Mouse (Mus musculus) fat pad, adult 2 months (tissue): Measurements from ENCODE around the gene Sept1.

Source experiments
- DNase-seq: peaks from one replicate; pipeline ENCODE4 v3.0.0-alpha.2; 2011; ENCODE audit warnings: low read depth, low spot score; ENCODE audit errors: extremely low read depth

Gene Sept1

DNA sequence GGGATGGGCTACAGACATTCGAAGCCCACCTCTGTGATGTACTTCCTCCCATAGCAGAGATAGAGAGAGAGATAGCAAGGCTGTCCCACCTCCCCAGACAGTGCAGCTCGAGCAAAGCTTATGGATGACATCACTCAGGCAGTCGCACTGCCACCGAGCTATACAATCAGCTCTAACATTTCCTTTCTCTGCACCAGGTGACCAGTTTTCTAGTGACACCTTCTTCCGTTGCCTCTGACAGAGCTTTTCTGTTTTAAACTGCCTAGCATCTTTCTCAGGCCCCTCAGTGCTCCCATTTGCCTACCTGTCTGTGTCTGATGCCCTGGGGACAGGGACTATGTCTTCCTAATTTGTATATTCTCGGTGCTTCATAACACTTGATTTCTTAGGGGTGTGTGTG is 12.5 kb downstream of the Sept1 start:
- DNase-seq = no peak

DNA sequence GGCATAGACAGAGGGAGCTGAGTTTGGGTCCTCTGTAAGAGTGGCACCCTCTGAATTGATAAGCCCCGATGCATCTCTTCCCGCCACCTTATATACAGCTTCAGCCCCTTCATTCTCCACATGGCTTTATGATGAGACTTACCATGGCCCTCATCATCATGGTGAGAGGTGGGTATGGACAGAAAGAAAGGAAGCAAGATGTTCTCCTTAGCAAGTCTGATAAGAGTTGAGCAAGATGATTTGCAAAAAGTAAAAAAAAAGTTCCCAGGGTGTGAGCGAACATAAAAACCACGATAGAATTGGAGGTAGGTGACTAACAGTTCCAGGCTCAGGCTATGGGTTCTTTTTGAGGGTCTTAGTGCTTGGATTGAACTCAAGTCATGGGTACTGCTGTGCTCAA is 14.3 kb downstream of the Sept1 start:
- DNase-seq = no peak

DNA sequence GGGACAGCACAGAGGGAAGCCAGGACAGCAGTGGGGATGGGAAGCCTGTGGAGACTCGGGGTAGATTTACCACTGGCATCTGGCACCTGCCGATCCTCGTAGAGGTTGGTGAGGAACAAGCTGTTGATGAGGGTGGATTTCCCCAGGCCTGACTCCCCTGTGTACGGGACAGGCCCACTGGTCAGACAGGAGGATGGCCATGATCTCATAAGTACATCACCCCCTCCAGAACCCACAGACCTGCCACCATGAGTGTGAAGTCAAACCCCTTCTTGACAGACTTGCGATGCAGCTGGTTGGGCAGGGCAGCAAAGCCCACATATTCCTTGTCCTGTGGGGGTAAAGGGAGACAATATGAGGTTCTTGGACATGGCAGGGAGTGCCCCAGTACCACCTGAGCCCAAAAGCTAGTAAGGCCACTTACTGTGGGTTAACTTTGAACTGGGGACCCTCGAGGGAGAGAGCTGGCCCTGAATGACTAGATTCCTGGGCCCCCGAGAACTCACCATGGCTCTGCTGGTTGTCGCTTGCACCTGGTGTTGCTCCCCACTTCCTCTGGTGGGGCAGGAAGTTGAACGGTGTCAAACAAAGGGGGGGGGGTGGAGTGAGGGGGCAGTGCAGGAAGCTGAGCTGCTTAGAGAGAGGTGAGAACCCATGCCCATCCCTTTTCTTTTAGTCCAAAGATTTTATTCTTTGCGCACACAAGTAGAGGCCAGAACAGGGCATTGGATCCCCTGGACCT is 14.9 kb downstream of the Sept1 start:
- no peak for DNase-seq

DNA sequence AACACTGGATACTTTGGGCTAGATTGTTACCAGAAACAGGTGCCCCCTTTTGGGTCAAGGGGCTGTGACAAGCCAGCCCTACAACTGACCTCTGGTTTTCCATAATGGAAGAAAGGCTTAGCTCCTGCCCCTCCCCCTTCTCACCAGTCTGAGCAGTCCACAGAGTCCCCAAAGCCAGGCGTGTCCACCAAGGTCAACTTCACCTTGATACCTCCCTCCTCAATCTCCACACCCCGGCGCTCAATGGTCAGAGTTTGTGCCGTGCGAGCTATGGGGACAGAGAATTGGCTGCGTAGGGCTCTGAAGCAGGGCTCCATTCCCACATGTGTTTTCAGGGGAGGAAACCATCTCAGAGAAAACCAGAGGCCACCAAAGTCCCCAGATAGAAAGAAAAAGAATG is 15.5 kb downstream of the Sept1 start:
- no peak for DNase-seq

DNA sequence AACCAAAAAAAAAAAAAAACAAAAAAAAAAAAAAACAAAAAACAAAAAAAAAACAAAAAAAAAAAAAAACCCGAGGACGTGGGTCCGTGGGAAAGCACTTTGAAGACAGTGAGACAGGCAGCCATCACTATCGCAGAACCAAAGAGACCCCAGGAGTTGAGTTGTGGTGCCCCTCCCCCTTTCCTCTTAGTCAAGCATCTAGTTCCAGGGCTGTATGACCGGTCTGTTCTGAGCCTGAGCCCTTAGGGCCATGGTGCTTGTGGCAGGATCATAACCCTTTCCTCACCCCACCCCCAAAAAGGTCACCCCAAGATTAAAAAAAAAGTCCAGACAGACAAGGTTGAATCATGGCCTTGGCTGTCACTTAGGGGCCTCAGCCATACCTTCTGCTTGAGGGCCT is 16.6 kb downstream of the Sept1 start:
- no peak for DNase-seq

DNA sequence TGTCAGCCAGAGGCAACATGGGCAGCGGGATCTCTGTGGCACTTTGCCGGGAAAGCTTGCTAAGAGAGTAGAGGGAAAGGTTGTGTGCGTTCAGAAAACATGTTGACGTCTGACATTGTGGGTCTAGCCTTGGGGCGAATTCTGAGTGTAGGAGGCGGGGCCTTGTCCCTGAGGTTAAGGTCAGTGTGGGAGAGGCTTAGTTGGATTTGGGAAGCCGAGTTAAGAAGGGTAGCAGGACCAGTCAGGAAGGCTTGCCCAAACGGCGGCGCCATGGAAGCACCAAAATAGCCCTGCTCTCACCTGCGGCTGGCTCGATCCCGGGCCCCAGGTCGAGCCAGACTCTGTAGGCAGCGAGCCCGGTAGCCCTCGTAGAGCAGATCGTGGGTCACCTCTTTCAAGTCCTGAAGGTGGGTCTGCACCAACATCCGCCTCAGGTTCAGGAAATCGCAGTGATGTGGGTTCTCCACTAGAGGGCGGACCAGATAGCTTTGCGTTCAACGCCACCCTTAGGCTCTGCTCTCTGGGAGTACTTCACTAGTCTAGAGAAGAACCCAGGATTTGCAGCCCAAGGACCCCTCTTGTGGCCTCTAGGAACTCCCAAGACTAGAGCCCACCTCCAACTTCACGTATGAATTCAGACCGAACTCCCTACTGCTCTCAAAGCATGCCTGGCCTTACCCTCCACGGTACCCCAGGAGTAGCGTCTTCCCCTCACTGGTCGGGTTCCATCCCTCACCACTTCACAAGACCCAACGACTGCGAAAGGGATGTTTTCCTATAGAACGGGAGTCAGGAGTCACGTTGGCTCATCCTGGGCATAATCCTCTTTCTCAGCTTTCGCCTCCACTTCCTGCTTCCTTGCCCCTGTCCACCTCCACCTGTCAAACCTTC is 17.7 kb downstream of the Sept1 start:
- DNase-seq = no peak

DNA sequence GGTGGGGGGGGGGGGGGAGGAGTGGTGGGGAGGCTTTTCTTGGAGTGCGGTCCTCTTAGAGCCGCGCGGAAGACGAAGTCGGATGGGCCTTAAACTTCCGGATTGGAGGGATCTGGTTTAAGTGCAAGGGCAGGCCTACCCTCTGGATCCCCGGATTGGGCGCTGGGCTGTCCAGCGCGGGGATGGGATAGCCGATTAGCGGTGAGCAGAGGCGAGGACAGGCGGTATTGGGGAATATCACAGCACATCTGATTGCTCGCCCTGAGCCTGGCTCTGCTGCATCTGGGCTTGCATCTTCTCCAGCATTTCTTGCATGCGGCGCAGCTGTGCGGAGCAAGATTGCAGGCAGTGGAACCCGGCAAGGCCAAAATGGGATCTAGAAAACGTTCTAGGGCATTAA is 18.4 kb downstream of the Sept1 start:
- no peak for DNase-seq

DNA sequence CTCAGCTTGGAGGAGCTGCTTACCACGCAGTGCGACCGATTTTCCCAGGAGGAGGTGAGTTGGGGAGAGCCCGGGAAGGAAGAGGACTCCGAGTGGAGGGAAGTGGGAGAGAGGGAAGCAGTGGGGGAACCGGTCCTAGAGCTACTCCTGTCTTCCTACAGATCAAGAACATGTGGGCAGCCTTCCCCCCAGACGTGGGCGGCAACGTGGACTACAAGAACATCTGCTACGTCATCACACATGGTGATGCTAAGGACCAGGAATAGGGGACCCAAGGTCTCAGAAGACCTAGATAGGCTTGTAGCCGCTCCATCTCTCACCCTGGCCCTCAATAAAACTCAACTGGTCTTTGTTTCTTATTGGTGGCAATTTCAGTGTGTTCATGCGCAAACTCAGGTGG is 19.0 kb downstream of the Sept1 start:
- DNase-seq = no peak

DNA sequence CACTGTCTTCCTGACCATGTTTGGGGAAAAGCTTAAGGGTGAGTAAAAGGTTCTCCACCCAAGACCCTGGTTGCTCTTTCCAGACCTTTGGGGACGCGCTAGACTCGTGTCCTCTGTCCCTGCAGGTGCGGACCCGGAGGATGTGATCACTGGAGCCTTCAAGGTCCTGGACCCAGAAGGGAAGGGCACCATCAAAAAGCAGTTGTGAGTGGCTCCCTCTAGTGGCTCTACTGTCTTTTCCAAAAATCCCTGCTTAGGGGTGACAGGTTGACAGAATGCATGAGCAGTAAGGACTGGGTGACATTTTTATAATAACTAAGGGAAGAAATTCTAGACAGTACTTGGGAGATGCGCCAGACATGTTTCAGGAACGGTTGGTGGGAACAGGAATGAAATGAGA is 19.4 kb downstream of the Sept1 start:
- DNase-seq = no peak

DNA sequence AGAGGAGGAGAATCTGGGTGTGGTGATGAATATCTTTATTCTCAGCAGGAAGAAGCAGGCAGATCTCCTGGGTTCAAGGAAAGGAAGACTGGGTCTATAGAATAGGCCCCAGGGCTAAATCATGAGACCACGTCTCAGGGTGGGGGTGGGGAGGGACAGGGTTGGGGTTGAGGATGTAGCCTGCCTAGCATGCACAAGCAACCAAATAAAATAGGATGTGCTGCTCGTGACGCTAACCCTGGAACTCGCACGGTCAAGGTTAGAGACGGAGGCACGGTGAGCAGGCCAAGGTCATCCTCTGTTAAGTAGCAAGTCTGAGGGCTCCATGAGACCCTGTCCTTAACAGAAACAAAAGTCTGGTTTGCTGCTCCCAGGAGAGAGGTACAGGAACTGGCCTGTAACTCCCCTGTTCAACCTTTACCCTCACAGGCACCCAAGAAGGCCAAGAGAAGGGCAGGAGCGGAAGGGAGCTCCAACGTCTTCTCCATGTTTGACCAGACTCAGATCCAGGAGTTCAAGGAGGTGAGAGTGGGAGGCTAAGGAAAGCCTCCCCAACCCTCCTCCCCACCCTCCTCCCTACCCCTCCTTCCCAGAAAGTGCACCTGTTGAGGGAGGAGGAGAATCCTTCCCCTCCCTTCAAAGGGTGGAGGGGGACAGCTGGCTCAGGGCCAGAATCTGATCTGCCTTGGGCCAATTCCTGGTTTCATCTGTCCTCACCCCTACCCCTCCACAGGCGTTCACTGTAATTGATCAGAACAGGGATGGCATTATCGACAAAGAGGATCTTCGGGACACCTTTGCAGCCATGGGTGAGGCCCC is 20.3 kb downstream of the Sept1 start:
- no peak for DNase-seq

DNA sequence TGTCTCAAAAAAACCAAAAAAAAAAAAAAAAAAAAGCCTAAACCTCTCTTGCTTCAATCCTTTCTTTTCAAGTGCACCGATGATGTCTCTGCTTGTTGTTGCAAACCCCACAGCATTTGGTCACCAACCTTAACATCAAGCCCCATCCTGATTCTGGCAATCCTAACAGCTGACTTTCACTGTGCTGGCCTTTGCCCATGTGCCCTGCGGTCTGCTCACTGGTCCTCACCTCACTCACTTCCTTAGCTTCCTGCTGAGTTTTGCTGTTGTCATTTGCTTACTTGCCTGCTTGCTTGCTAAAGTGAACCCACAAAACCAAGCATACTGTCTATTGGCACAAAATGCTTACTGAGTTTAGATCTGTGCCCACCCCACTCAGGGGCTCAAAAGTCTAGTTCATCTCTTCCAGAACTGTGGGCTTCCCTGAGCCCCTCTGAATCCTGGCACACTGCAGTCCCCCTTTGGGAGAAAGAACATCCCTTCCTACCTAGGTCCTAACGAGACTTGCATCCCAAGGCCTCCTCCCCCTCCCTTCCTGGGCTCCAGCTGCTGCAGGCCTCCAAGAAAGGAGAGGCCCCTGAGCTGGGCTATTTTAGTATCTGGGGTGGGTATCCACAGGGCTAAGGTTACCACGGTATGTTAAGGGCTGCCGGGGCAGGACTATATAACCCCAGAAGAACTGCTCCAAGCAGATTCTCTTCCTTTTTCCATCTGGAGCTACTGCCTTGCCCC is 21.8 kb downstream of the Sept1 start:
- DNase-seq = no peak

DNA sequence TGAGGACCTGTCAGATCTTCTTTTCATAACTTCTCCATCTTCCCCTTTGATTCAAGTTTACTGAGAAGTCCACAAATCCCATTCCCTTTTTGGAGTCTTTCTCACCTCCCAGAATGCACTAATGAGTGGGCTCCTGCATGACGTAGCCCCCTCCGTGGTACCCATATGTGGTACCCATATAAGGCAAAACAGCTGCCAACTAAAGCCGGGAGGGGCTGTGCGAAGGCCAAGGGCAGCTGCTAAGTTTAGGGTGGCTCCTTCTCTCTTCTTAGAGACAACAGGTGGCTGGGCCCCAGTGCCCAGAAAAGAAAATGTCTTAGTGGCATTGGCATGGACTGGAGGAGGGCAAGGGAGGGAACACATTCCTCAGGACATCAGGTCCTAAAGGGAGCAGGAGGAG is 22.7 kb downstream of the Sept1 start:
- DNase-seq = no peak

DNA sequence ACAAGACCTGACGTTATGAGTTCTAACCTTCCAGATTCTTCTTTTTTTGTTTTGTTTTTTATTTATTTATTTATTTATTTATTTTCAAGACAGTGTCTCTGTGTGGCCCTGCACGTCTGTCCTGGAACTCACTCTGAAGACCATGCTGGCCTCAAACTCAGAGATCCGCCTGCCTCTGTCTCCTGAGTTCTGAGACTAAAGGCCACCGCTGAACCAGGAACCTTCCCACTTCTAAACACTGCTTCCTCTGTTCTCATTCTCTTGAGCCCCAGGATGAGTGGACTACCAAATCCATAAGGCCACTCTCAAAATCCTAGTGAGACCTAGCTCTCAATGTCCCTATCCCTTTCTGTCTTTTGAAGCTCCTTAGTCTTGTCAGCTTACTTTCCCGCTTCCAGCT is 23.1 kb downstream of the Sept1 start:
- DNase-seq = no peak

DNA sequence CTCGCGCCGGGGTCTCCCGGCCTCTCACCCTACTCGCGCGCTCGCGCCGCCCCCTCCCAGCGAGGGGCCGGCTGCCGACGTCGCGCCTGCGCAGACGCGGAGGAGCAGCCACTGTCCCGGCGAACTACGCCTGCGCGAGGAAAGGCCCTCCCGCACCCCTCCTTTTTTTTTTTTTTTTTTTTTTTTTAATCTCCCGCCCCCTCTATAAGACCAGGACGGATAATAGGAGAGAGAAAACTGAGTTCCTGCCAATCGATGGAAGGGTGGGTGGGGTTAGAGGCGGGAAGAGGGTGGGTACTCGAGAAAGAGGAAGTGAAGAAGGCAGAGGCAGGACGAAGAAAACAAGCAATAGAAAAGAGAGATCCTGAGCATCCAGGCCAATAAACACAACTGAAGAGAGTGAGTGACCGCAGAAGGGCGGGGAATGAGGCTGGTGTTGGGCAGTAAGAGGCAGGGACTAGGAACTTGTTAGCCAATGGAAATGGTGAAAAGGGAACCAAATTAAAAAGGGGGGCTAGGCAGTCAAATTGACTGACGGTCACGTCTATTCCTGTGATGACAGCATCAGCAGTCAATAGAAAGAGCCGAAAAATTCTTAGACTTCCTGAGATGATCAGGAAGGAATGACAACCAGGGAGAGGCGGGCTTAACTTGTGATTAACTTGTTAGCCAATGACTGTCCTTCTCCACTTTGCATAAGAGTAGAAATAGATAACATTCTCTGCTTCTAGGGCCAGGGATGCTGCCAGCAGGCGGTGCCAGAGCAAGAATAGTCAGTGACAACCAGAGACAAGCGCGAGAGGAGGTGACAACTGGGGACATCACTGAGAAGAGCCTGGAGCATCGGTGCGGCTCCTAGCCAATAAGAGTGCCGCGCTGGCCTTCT is 24.1 kb downstream of the Sept1 start, which contains the start of gene Mylpf:
TSS of gene Mylpf (plus strand) at position 338 of the 886 bp plus-strand sequence.
- DNase-seq = peak; percentile 99

DNA sequence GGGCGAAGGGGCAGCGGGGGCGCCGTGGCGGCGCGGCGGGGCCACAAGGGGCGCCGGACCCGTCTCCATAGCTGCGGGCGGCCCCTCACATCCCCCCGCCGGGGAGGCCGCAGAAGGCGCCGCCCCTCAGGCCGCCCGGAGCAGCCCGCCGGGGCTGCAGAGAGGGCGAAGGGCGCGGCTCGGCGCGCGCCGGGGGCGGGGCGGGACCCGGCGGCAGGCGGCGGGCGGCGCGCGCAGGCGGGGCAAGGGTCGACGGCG is 24.7 kb downstream of the Sept1 start, which contains the start of gene Tbc1d10b:
TSS of gene Tbc1d10b (minus strand) at position 174 of the 258 bp plus-strand sequence.
- no peak for DNase-seq

DNA sequence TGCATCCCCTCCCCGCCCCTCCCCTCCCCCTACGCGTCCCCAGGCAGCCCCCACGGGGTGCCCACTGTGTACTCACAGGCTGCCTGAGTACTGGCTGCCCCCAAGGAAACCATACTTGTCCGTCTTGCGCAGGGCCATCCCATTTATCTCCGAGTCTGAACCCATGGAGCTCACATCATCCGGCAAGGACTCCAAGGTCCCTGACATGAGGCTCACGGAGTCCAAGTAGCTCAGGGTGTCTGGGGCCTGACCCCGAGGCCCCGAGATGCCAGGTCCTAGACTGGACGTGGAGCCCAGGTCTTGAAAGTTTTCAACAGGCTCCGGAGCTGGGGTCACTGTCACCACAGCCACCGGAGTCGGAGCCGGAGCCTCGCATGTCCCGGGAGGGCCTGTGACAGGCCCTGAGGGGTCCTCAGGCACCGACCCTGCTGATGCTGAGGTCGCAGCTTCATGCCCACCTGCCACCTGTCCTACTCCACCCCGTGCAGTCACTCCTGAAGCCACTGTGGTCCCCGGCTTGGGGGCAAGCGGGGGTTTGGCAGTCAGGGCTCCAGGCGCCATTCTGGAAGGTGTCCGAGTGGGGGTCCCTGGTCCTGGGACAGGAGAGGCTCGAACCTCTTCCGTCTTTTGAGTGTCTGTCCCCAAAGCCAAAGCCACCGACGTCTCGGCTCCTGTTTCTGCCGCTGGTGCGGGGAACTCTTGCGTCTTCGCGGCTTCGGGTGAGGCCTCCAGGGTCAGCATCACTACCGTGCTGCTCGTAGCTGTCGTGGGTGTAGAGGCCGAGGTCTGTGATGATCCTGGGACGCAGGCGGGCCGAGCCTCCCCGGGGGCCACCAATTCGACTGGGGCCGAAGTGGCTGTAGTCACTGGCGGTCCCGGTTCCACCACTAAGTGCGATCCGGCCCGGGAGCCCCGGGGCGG is 25.3 kb downstream of the Sept1 start:
- DNase-seq = no peak

DNA sequence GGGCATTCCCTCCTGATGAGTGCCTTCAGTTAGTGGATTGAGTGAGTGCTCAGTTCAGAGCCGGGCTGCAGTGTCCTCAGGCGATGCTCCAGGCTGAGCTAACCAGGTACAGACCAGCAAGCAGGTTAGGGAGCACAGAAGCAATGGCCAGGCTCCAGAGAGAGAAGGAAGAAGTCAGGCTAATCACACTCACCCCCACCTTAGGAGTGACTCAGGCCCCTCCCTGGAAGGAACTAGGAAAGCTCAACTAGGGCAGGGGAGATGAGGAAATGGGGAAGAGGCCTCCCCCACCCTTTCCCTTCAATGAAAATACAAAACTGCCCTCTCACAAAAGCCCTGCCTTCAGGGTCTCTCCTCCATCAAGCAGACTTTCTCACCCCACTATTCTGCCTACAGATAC is 26.3 kb downstream of the Sept1 start:
- DNase-seq = no peak

DNA sequence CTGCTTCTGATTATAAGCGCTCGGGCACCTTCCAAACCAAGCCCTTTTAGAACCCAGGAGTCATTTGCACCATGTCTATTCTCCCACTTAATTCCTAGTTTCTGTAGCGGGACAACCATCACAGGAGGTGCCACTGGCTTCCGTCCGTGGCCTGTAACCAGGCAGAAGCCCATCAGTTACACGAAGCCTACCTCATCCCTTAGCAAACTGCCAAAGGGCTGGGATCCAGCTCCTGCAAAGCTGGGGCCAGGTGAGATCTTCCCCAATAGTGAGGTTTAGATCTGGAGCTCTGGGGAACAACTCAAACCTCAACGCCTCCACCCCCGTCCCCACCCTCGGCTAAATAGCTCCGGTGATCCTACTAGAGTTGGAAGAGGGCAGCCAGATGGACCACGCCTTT is 36.4 kb downstream of the Sept1 start:
- no peak for DNase-seq
